Mouse (Mus musculus) CH12.LX (cell line): Measurements from ENCODE around the gene Sap18b. TPM values are rescaled to one million over a fixed set of nuclear protein-coding genes. Genes with fewer than 3 reads are reported as not detected.

Experiments used
- DNase-seq: peaks from one replicate; pipeline ENCODE4 v3.0.0-alpha.2; 2013; ENCODE audit errors: extremely low read depth
- H3K27ac ChIP-seq: 2 replicates; pipeline ENCODE4 v1.5.1; 2012; ENCODE audit warnings: low read depth, mild to moderate bottlenecking, control low read depth, moderate library complexity; ENCODE audit not compliant: insufficient read depth
- H3K27me3 ChIP-seq: replicated peaks from 2 replicates; pipeline ENCODE3; 2012; ENCODE audit warnings: inconsistent platforms
- H3K36me3 ChIP-seq, 2 experiments: replicated peaks in 1 of 2; 2 replicates each; pipeline versions ENCODE3 to v1.6.1; 2012; ENCODE audit warnings: inconsistent platforms in 1 of 2, low read length in 1 of 2, mild to moderate bottlenecking in 1 of 2, mixed read lengths in 1 of 2, moderate library complexity in 1 of 2; ENCODE audit not compliant: control insufficient read depth in 1 of 2, insufficient read depth in 1 of 2
- H3K4me1 ChIP-seq, 2 experiments: 2 replicates each; pipeline ENCODE4 v1.6.1; 2012; ENCODE audit warnings: inconsistent platforms in 1 of 2, moderate library complexity in 1 of 2; ENCODE audit not compliant: insufficient read depth in 2 of 2, control insufficient read depth in 1 of 2
- H3K4me2 ChIP-seq: 2 replicates; pipeline ENCODE4 v1.6.1; 2012; ENCODE audit warnings: low read depth, mild to moderate bottlenecking, control low read depth; ENCODE audit not compliant: poor library complexity, insufficient read depth, severe bottlenecking
- H3K4me3 ChIP-seq, 3 experiments: fragments of 150-350 bp in 1 of 3; sonication (generic) in 1 of 3; replicated peaks in 1 of 3; 2 replicates each; pipeline versions ENCODE3 to v1.5.1; 2011 to 2012; ENCODE audit warnings: low read depth in 2 of 3, low read length in 2 of 3, mild to moderate bottlenecking in 2 of 3, moderate library complexity in 2 of 3, control low read depth in 1 of 3, improper control_type of control experiment in 1 of 3, inconsistent platforms in 1 of 3, mixed read lengths in 1 of 3; ENCODE audit not compliant: poor library complexity in 1 of 3
- H3K79me2 ChIP-seq: replicated peaks from 2 replicates; pipeline ENCODE4 v1.6.1; 2012; ENCODE audit warnings: mild to moderate bottlenecking, moderate library complexity; ENCODE audit not compliant: control insufficient read depth, poor library complexity, insufficient read depth, severe bottlenecking; ENCODE audit errors: extremely low read depth
- H3K9ac ChIP-seq: 2 replicates; pipeline ENCODE4 v1.6.1; 2012; ENCODE audit warnings: low read depth, mild to moderate bottlenecking, control low read depth, moderate library complexity; ENCODE audit not compliant: insufficient read depth
- H3K9me3 ChIP-seq: replicated peaks from 2 replicates; pipeline ENCODE3; 2012; ENCODE audit warnings: low read length, inconsistent platforms, mixed read lengths
- BHLHE40 ChIP-seq: IDR thresholded peaks from 2 replicates; pipeline ENCODE4 v1.6.1; 2011; ENCODE audit warnings: mild to moderate bottlenecking, low read depth, low read length, improper control_type of control experiment
- CHD1 ChIP-seq: IDR thresholded peaks from 2 replicates; pipeline ENCODE4 v1.6.1; 2012; ENCODE audit warnings: low read depth, low read length, improper control_type of control experiment, inconsistent platforms
- CHD2 ChIP-seq: IDR thresholded peaks from 2 replicates; pipeline ENCODE4 v1.6.1; 2011; ENCODE audit warnings: low read length, improper control_type of control experiment
- CTCF ChIP-seq, 2 experiments: IDR thresholded peaks in 1 of 2; conservative IDR thresholded peaks in 1 of 2; 2 replicates each; pipeline ENCODE4 v1.5.1; 2011 to 2012; ENCODE audit warnings: low read depth in 2 of 2, low read length in 2 of 2, improper control_type of control experiment in 1 of 2, inconsistent platforms in 1 of 2, mild to moderate bottlenecking in 1 of 2, moderate library complexity in 1 of 2
- ELF1 ChIP-seq: IDR thresholded peaks from 2 replicates; pipeline ENCODE4 v1.6.1; 2014; ENCODE audit warnings: low read depth, mild to moderate bottlenecking, inconsistent platforms, low read length, improper control_type of control experiment
- EP300 ChIP-seq: IDR thresholded peaks from 2 replicates; pipeline ENCODE4 v1.6.1; 2011; ENCODE audit warnings: low read length, improper control_type of control experiment
- ETS1 ChIP-seq: conservative IDR thresholded peaks from 2 replicates; pipeline ENCODE4 v1.6.1; 2012; ENCODE audit warnings: low read depth, mild to moderate bottlenecking, inconsistent platforms, low read length, improper control_type of control experiment, moderate library complexity
- GABPA ChIP-seq: IDR thresholded peaks from 2 replicates; pipeline ENCODE4 v1.6.1; 2012; ENCODE audit warnings: low read depth, low read length, improper control_type of control experiment, inconsistent platforms; ENCODE audit not compliant: insufficient replicate concordance
- HCFC1 ChIP-seq: IDR thresholded peaks from 2 replicates; pipeline ENCODE4 v1.6.1; 2012; ENCODE audit warnings: low read depth, mild to moderate bottlenecking, inconsistent platforms, low read length, improper control_type of control experiment
- IRF4 ChIP-seq: IDR thresholded peaks from 2 replicates; pipeline ENCODE4 v1.6.1; 2014; ENCODE audit warnings: low read depth, mild to moderate bottlenecking, inconsistent platforms, low read length, improper control_type of control experiment
- JUN ChIP-seq: IDR thresholded peaks from 2 replicates; pipeline ENCODE4 v1.6.1; 2011; ENCODE audit warnings: low read depth, mild to moderate bottlenecking, low read length, improper control_type of control experiment, moderate library complexity; ENCODE audit not compliant: insufficient read depth
- KAT2A ChIP-seq: IDR thresholded peaks from 2 replicates; pipeline ENCODE4 v1.6.1; 2012; ENCODE audit warnings: low read length, improper control_type of control experiment, inconsistent platforms; ENCODE audit not compliant: insufficient replicate concordance
- MAFK ChIP-seq: IDR thresholded peaks from 2 replicates; pipeline ENCODE4 v1.6.1; 2011; ENCODE audit warnings: low read length, improper control_type of control experiment; ENCODE audit not compliant: insufficient replicate concordance
- MAX ChIP-seq: IDR thresholded peaks from 2 replicates; pipeline ENCODE4 v1.6.1; 2011; ENCODE audit warnings: low read length, improper control_type of control experiment
- MAZ ChIP-seq: IDR thresholded peaks from 2 replicates; pipeline ENCODE4 v1.6.1; 2012; ENCODE audit warnings: low read depth, mild to moderate bottlenecking, inconsistent platforms, low read length, improper control_type of control experiment, moderate library complexity
- MEF2A ChIP-seq: IDR thresholded peaks from 2 replicates; pipeline ENCODE4 v1.6.1; 2014; ENCODE audit warnings: low read depth, mild to moderate bottlenecking, inconsistent platforms, low read length, improper control_type of control experiment, borderline replicate concordance
- MXI1 ChIP-seq: IDR thresholded peaks from 2 replicates; pipeline ENCODE4 v1.6.1; 2011; ENCODE audit warnings: mild to moderate bottlenecking, low read depth, low read length, improper control_type of control experiment
- MYC ChIP-seq: IDR thresholded peaks from 2 replicates; pipeline ENCODE4 v1.6.1; 2011; ENCODE audit warnings: low read depth, mild to moderate bottlenecking, improper control_type of control experiment, low read length
- NELFE ChIP-seq: IDR thresholded peaks from 2 replicates; pipeline ENCODE4 v1.6.1; 2011; ENCODE audit warnings: low read depth, low read length, improper control_type of control experiment
- NRF1 ChIP-seq: IDR thresholded peaks from 2 replicates; pipeline ENCODE4 v1.6.1; 2014; ENCODE audit warnings: low read depth, mild to moderate bottlenecking, inconsistent platforms, low read length, improper control_type of control experiment, moderate library complexity
- PAX5 ChIP-seq: IDR thresholded peaks from 2 replicates; pipeline ENCODE4 v1.6.1; 2012; ENCODE audit warnings: low read length, inconsistent platforms, mixed read lengths
- POLR2A ChIP-seq: IDR thresholded peaks from 2 replicates; pipeline ENCODE4 v1.6.1; 2011; ENCODE audit warnings: low read depth, mild to moderate bottlenecking, improper control_type of control experiment, low read length
- POLR2AphosphoS2 ChIP-seq: IDR thresholded peaks from 2 replicates; pipeline ENCODE4 v1.6.1; 2011; ENCODE audit warnings: low read depth, low read length, improper control_type of control experiment
- RAD21 ChIP-seq: IDR thresholded peaks from 2 replicates; pipeline ENCODE4 v1.6.1; 2011; ENCODE audit warnings: low read depth, mild to moderate bottlenecking, low read length, improper control_type of control experiment, moderate library complexity
- RCOR1 ChIP-seq: conservative IDR thresholded peaks from 2 replicates; pipeline ENCODE4 v1.6.1; 2012; ENCODE audit warnings: low read depth, mild to moderate bottlenecking, inconsistent platforms, low read length, improper control_type of control experiment
- SMC3 ChIP-seq: IDR thresholded peaks from 2 replicates; pipeline ENCODE4 v1.6.1; 2011; ENCODE audit warnings: low read depth, low read length, improper control_type of control experiment
- TBP ChIP-seq: conservative IDR thresholded peaks from 2 replicates; pipeline ENCODE4 v1.6.1; 2011; ENCODE audit warnings: low read depth, low read length, improper control_type of control experiment
- TCF12 ChIP-seq: IDR thresholded peaks from 2 replicates; pipeline ENCODE4 v1.6.1; 2014; ENCODE audit warnings: low read depth, mild to moderate bottlenecking, inconsistent platforms, low read length, improper control_type of control experiment
- UBTF ChIP-seq: IDR thresholded peaks from 2 replicates; pipeline ENCODE4 v1.6.1; 2012; ENCODE audit warnings: low read depth, mild to moderate bottlenecking, inconsistent platforms, low read length, improper control_type of control experiment, moderate library complexity
- USF1 ChIP-seq: IDR thresholded peaks from 2 replicates; pipeline ENCODE4 v1.6.1; 2014; ENCODE audit warnings: low read depth, mild to moderate bottlenecking, inconsistent platforms, low read length, improper control_type of control experiment
- USF2 ChIP-seq: conservative IDR thresholded peaks from 2 replicates; pipeline ENCODE4 v1.6.1; 2011; ENCODE audit warnings: low read depth, low read length, improper control_type of control experiment
- ZC3H11A ChIP-seq: IDR thresholded peaks from 2 replicates; pipeline ENCODE4 v1.6.1; 2012; ENCODE audit warnings: low read depth, mild to moderate bottlenecking, inconsistent platforms, low read length, improper control_type of control experiment
- ZKSCAN1 ChIP-seq: IDR thresholded peaks from 2 replicates; pipeline ENCODE4 v1.6.1; 2012; ENCODE audit warnings: low read depth, inconsistent platforms, low read length, improper control_type of control experiment, borderline replicate concordance
- ZNF384 ChIP-seq: IDR thresholded peaks from 2 replicates; pipeline ENCODE4 v1.6.1; 2012; ENCODE audit warnings: low read depth, low read length, improper control_type of control experiment, inconsistent platforms
- dilution Hi-C: fragments of 300-500 bp; cut with MboI; formaldehyde crosslinking; loops from 2 replicates; pipeline ENCODE4 v1.14.3; 2020; ENCODE audit warnings: low sequenced_read_pairs; ENCODE audit not compliant: extremely low pct_unique_long_range_greater_than_20kb, extremely low pct_ligation_motif_present
- in situ Hi-C: fragments of 300-500 bp; cut with MboI; formaldehyde crosslinking; loops from 3 replicates; pipeline ENCODE4 v1.14.3; 2019; ENCODE audit warnings: low sequenced_read_pairs, low pct_ligation_motif_present, low pct_unique_long_range_greater_than_20kb, mixed read lengths
- polyA plus RNA-seq: library from polyadenylated mRNA; unstranded; fragments of >175 nt; gene quantifications from 2 replicates; pipeline ENCODE4 v1.2.1, GENCODE M21; 2012; ENCODE audit warnings: low read depth; ENCODE audit not compliant: insufficient read length
- total RNA-seq, 2 experiments: library from RNA; depleted of rRNA; stranded (reverse); fragments of 300-350 nt in 1 of 2; fragments of >200 nt in 1 of 2; gene quantifications; 2 replicates each; pipeline ENCODE4 v1.2.3; 2012 to 2014

Gene Sap18b
- total and polyA plus RNA-seq, 3 experiments, result 141 to 355 (median 305) TPM

GRCm38 (mm10) chr8:95807331-95807843 is 17.8 kb upstream of the Sap18b start, which contains the start of gene Cnot1 (continued):
- TF ChIP-seq HCFC1 (peak; percentile 59; the same call in 1 of the 2 replicates), JUN (no peak), MAX (no peak; the same call in 1 of the 2 replicates), USF1 (no peak), UBTF (no peak), RCOR1 (no peak), CHD2 (peak; percentile 97), POLR2A (peak; percentile 76), ZKSCAN1 (no peak), ZC3H11A (no peak), MAFK (no peak), TBP (peak; percentile 15; the same call in 1 of the 2 replicates), MAZ (no peak; the same call in 1 of the 2 replicates), PAX5 (no peak), USF2 (no peak), NRF1 (peak; percentile 89)

DNA sequence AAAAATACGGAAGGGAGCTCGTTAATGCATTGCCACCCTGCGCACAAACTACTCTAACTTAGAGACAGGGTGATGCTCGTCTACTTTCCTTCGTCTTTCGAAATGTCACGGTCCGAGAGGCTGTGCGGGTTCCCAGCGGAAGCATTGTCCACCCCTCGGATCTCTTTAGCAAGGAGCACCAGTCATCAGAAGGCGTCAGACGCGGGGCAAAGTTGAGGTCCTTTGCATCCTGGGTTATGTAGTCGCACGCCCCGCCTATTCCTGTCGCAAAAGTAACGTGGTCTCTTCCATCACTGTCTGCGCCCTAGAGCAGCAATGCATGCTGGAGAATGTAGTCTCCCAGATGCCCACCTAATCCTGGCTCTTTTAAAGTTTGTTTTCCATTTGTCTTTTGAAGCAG is 17.3 kb upstream of the Sap18b start:
- in situ Hi-C loops, result no loop called here
- peak overlapping the region; percentile 94 for H3K9ac ChIP-seq
- dilution Hi-C loops, result no loop called here
- peaks cover 5 to 38% of the 10 kb centered on the region in 2 experiments for H3K4me1 ChIP-seq
- H3K27me3 ChIP-seq, result no peaks in the 10 kb centered on the region
- H3K36me3 ChIP-seq, result peaks cover 5 to 20% of the 10 kb centered on the region in 2 experiments
- H3K4me3 ChIP-seq, result peak overlapping the region; percentile 65 to 93 (median 86)
- peak; percentile 97 for DNase-seq
- peaks cover 44% of the 10 kb centered on the region for H3K79me2 ChIP-seq
- H3K9me3 ChIP-seq, result no peaks in the 10 kb centered on the region
- peak overlapping the region; percentile 81 for H3K27ac ChIP-seq
- H3K4me2 ChIP-seq, result peak overlapping the region; percentile 79
- TF ChIP-seq POLR2AphosphoS2, result no peak; the same call in 1 of the 2 replicates
- peak; percentile 91 for TF ChIP-seq NELFE
- TF ChIP-seq RCOR1, result no peak
- peak; percentile 89 for TF ChIP-seq MAZ
- TF ChIP-seq USF1, result peak; percentile 71
- peak; percentile 100 for TF ChIP-seq KAT2A
- TF ChIP-seq IRF4, result peak; percentile 74
- TF ChIP-seq MAX, result peak; percentile 83
- TF ChIP-seq BHLHE40, result peak; percentile 42; the same call in 1 of the 2 replicates
- TF ChIP-seq JUN, result peak; percentile 6; the same call in 1 of the 2 replicates
- TF ChIP-seq PAX5, result no peak
- TF ChIP-seq NRF1, result no peak
- TF ChIP-seq RAD21, result no peak
- TF ChIP-seq ELF1, result peak; percentile 86
- peak; percentile 100 for TF ChIP-seq HCFC1
- peak; percentile 82 for TF ChIP-seq TCF12
- peak; percentile 70 for TF ChIP-seq MEF2A
- TF ChIP-seq ZNF384, result peak; percentile 23; the same call in 1 of the 2 replicates
- no peak; the same call in 1 of the 2 replicates for TF ChIP-seq UBTF
- no peak; the same call in 1 of the 2 replicates for TF ChIP-seq ZC3H11A
- TF ChIP-seq TBP, result peak; percentile 91
- peak; percentile 85 for TF ChIP-seq MXI1
- TF ChIP-seq USF2, result peak; percentile 70
- peak; percentile 30; the same call in 1 of the 2 replicates for TF ChIP-seq ETS1
- TF ChIP-seq GABPA, result peak; percentile 96; the same call in 1 of the 2 replicates
- TF ChIP-seq CHD1, result 0 out of 2 replicates have a peak, but pooled peaks have one; percentile 30
- peak; percentile 84 for TF ChIP-seq POLR2A
- no peak for TF ChIP-seq CTCF (conservative IDR thresholded peaks at IDR 0.05 in 1 of 2, IDR thresholded peaks at IDR 0.05 in 1 of 2; ENCODE audit: low read depth in 2 of 2, low read length in 2 of 2)
- TF ChIP-seq MYC, result peak; percentile 82
- no peak for TF ChIP-seq SMC3
- no peak for TF ChIP-seq EP300
